Mouse (Mus musculus) hindbrain, embryonic 14.5 days (tissue): ENCODE data around the gene Tmem151b. TPM values are rescaled to one million over a fixed set of nuclear protein-coding genes. Genes with fewer than 3 reads are reported as not detected.

Experiments used
- ATAC-seq: fragments of 200-750 bp; cut with Nextera tagmentation; 2 replicates; pipeline ENCODE4 v1.8.0; 2017; ENCODE audit warnings: moderate number of reproducible peaks, mild to moderate bottlenecking, moderate TSS enrichment, moderate library complexity; ENCODE audit not compliant: low FRiP score
- DNase-seq: peaks from one replicate; pipeline ENCODE4 v3.0.0-alpha.2; 2015; ENCODE audit warnings: low spot score
- H3K27ac ChIP-seq: fragments of 300-500 bp; sonication (generic); 2 replicates; pipeline ENCODE4 v1.5.1; 2014; ENCODE audit warnings: mild to moderate bottlenecking, moderate library complexity
- H3K27me3 ChIP-seq: fragments of 300-500 bp; sonication (generic); 2 replicates; pipeline ENCODE4 v1.6.1; 2014; ENCODE audit warnings: mild to moderate bottlenecking, low read length, mixed read lengths; ENCODE audit not compliant: control insufficient read depth, insufficient read depth
- H3K36me3 ChIP-seq: fragments of 300-500 bp; sonication (generic); replicated peaks from 2 replicates; pipeline ENCODE4 v1.6.1; 2014; ENCODE audit not compliant: control insufficient read depth, insufficient read depth
- H3K4me1 ChIP-seq: fragments of 300-500 bp; sonication (generic); replicated peaks from 2 replicates; pipeline ENCODE4 v1.6.1; 2014; ENCODE audit warnings: antibody characterized with exemption, low read length, mixed read lengths; ENCODE audit not compliant: control insufficient read depth, insufficient read depth
- H3K4me2 ChIP-seq: fragments of 300-500 bp; sonication (generic); replicated peaks from 2 replicates; pipeline ENCODE4 v1.6.1; 2014; ENCODE audit warnings: mild to moderate bottlenecking, moderate library complexity
- H3K4me3 ChIP-seq: fragments of 300-500 bp; sonication (generic); replicated peaks from 2 replicates; pipeline ENCODE4 v1.5.1; 2014; ENCODE audit warnings: mild to moderate bottlenecking, low read length
- H3K9ac ChIP-seq: fragments of 300-500 bp; sonication (generic); 2 replicates; pipeline ENCODE4 v1.6.1; 2014
- H3K9me3 ChIP-seq: fragments of 300-500 bp; sonication (generic); 2 replicates; pipeline ENCODE4 v1.6.1; 2016; ENCODE audit warnings: low read length; ENCODE audit not compliant: control insufficient read depth
- WGBS: fragments of 180-500 bp; shearing (Covaris S2); extraction: QIAGEN DNeasy Blood & Tissue Kit; methylation state at CpG from one replicate; pipeline ENCODE4 v1.1.7; 2014; 5-methylcytosine and 5-hydroxymethylcytosine counted together
- polyA plus RNA-seq: library from polyadenylated mRNA; unstranded; fragments of >200 nt; fragmentation: Nextera tagmentation; extraction: Ambion mirVana; gene quantifications from 2 replicates; pipeline ENCODE4 v1.2.1, GENCODE M21; 2014

Tmem151b gene
- polyA plus RNA-seq, 1 experiment from 2014 or later, result 16.8 TPM

DNA sequence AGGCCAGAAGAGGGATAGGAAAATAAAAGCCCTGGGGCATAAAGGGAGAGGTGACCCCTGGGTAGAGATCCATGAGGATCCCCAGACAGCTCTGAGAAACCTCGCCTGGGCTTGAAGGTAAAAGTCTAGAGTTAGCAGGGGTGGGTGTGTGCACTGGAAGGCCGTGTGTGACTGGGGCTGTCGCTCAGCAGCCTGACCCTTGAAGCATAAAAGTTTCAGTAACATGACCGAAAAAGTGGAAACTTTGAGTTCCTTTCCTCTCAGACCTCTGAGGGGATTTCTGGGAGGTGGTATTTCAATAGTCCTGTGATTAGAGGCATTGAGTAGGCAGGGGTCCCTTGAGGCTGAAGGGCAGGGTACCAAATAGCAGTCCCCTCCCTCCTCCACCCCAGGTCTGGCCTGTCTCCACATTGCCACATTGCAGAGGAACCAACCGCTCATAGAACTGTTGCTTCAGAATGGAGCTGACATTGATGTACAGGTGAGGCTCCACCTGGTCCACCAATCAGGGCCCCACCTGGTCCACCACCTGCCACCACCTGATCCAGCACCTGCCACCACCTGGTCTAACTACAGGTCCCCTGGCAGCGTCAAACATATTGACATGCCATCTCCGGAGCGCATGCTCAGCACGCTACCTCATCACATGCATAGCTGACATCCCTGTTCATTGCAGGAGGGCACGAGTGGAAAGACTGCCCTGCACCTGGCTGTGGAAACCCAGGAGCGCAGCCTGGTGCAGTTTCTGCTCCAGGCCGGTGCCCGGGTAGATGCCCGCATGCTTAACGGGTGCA, 10.5 kb upstream of the Tmem151b start:
- Histone ChIP-seq H3K36me3 (no peaks in the 10 kb centered on the region), H3K4me2 (no peak overlapping the region), H3K4me1 (peaks cover 10% of the 10 kb centered on the region), H3K27me3 (no peaks in the 10 kb centered on the region), H3K9ac (no peak overlapping the region), H3K4me3 (no peak overlapping the region), H3K9me3 (no peaks in the 10 kb centered on the region), H3K27ac (no peak overlapping the region)
- ATAC-seq (no peak), DNase-seq (no peak)
- WGBS, result 86% methylated on average over 15 of the region's 15 CpGs

DNA sequence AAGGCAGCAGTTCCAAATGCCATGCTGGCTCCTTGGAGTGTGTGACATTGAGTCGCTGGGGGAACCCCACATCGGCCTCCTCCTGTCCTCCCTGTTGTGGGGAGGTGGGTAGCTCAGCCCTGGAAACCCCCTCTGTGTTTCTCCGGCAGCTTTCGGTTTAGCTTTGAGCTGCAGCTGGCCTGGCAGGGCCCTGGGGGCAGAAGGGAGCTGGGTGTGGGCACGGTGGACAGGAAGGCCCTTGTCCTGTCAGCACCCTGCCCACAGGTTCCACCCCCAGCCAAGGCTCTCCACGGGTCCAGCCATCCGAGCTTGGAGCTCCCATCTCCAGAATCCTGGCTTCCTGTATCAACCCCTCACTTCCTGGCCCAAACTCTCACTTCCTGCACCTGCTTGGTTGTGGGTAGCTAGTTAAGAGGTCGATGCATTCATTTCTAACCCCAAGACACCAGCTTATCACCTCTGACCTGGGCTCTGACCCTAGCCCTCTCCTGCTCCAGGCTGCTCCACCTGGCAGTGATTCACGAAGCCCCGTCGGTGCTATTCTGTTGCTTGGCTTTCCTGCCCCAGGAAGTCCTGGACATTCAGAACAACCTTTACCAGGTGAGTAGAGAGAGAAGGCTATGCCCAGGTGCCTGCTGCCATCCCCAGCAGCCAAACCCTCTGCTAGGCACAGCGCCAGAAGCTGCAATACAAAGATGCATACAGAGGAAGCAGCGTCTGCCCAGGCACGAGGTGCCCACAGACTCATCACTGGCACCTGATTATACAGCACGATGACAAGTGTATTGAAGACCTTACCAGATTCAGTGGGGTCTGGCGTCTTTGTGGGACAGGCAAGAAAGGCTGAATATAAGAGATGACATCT, 8.8 kb upstream of the Tmem151b start:
- no peaks in the 10 kb centered on the region for H3K36me3 ChIP-seq
- peaks cover 4% of the 10 kb centered on the region for H3K4me1 ChIP-seq
- 74% methylated on average over 16 of the region's 16 CpGs for WGBS
- H3K27me3 ChIP-seq, result no peaks in the 10 kb centered on the region
- no peak overlapping the region for H3K4me2 ChIP-seq
- H3K27ac ChIP-seq, result no peak overlapping the region
- no peak overlapping the region for H3K4me3 ChIP-seq
- no peak for ATAC-seq
- no peaks in the 10 kb centered on the region for H3K9me3 ChIP-seq
- no peak for DNase-seq
- no peak overlapping the region for H3K9ac ChIP-seq

DNA sequence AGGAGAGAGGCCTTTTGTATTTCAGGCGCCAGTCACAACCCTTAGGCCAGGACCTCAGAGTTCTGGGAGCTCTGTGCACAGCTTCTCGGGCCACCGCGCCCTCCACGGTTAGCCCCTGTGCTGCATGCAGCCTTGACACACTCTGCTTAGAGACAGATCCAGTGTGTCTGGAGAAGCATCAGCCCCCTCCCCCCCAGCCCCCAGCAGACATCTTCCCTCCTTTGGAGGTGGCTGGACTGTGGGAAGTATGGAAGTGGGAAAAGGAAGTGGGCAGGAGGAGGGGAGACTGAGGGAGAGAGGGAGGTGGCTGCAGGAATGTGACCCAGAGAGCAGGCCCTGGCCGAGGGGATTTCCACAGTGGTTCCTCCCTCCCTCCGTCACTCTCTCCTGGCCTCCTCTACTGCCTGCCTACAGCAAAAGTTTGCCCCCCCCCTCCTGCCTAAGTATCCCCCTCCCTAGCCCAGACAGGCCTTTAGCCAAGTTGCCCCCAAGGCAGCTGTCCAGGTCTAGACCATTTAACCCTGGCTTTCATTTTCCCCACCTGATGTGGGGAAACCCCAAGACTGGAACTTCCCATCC, 7.9 kb upstream of the Tmem151b start:
- Histone ChIP-seq H3K27me3 (no peaks in the 10 kb centered on the region), H3K9me3 (no peaks in the 10 kb centered on the region), H3K36me3 (no peaks in the 10 kb centered on the region), H3K27ac (no peak overlapping the region), H3K4me1 (peaks cover 4% of the 10 kb centered on the region), H3K9ac (no peak overlapping the region), H3K4me2 (no peak overlapping the region), H3K4me3 (no peak overlapping the region)
- WGBS, result 72% methylated on average over 7 of the region's 7 CpGs
- ATAC-seq (no peak), DNase-seq (no peak)

DNA sequence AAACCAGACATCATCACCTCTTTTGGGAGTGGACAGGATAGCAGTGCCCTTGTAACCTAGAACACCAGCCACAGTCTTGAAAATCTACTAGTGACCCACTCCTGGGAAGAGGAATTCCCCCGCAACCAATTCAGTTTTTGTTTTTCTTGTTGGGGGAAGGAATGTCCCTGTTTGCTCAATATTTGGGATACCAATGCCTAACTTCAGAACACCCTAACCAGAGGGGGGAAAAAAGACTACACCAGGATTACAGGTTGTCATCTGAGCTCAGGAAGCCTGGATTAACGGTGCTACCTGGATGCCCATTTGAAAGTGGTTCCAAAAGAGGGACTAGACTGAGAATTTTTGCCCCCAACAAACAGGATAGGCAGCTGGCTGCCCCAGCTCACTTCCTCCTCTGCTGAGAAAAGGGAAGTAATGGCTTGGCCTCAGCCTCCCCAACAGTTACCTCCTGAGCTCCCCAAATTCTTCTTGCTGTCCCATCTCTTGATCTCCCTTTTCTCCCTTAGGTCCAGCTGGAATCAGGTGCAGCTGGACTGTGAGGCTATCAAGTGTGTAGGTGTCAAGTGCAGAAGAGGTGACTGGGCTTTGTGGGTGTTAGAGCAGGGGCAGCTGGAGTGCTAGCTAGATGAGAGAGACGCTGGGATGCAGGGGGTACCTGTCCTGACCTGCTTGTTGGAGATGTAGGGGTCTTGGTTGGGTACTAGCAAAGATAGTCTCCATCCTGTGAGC, 7.2 kb upstream of the Tmem151b start:
- H3K27ac ChIP-seq, result no peak overlapping the region
- DNase-seq (no peak), ATAC-seq (no peak)
- no peak overlapping the region for H3K9ac ChIP-seq
- peak overlapping the region; percentile 95 for H3K4me2 ChIP-seq
- WGBS, result 80% methylated on average over 3 of the region's 3 CpGs
- peak overlapping the region; percentile 54; the same call in 1 of the 2 replicates for H3K4me3 ChIP-seq
- no peaks in the 10 kb centered on the region for H3K27me3 ChIP-seq
- H3K9me3 ChIP-seq, result no peaks in the 10 kb centered on the region
- peaks cover 7% of the 10 kb centered on the region for H3K4me1 ChIP-seq
- no peaks in the 10 kb centered on the region for H3K36me3 ChIP-seq

DNA sequence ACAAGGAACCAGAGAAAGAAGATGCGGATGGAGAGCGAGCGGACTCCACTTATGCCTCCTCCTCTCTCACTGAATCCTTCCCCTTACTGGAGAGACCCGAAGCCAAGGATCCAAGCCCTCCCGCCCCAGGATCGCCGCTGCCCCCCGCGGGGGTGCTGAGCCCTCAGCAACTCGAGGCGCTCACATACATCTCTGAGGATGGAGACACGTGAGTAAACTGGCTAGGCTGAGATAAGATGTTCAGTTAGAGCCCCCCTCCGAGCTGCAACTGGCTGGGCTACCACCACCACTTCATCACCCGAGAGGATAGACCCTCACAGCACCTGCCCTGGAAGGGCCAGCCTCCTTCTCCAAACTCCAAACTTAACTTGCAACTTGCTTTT, 6.6 kb upstream of the Tmem151b start:
- 3% methylated on average over 14 of the region's 14 CpGs for WGBS
- H3K4me1 ChIP-seq, result peaks cover 7% of the 10 kb centered on the region
- H3K4me3 ChIP-seq, result peak overlapping the region; percentile 54
- no peaks in the 10 kb centered on the region for H3K36me3 ChIP-seq
- H3K27me3 ChIP-seq, result no peaks in the 10 kb centered on the region
- no peaks in the 10 kb centered on the region for H3K9me3 ChIP-seq
- H3K27ac ChIP-seq, result no peak overlapping the region
- peak overlapping the region; percentile 78 for H3K9ac ChIP-seq
- no peak for DNase-seq
- H3K4me2 ChIP-seq, result peak overlapping the region; percentile 95
- ATAC-seq, result no peak

- Histone ChIP-seq H3K9ac (peak within 1 kb of the TSS; percentile 78), H3K27ac (no peak within 1 kb of the TSS), H3K4me1 (peaks cover 7% of the 10 kb centered on the region), H3K4me2 (peak within 1 kb of the TSS; percentile 95), H3K4me3 (peak within 1 kb of the TSS; percentile 54), H3K9me3 (no peaks in the 10 kb centered on the region), H3K27me3 (no peaks in the 10 kb centered on the region), H3K36me3 (no peaks in the 10 kb centered on the region)
- ATAC-seq, result peak; percentile 63
- under 1% methylated on average over 45 of the region's 45 CpGs for WGBS
- peak; percentile 84 for DNase-seq
Measured at GRCm38 (mm10) chr17:45555452-45556106, 6.1 kb upstream of the Tmem151b start, which contains the start of gene Nfkbie. Gene Nfkbie (plus strand): TSS chr17:45555703.

GRCm38 (mm10) chr17:45554420-45554819, 4.9 kb upstream of the Tmem151b start:
- Histone ChIP-seq H3K4me1 (peaks cover 11% of the 10 kb centered on the region), H3K27ac (no peak overlapping the region), H3K4me3 (no peak overlapping the region), H3K4me2 (no peak overlapping the region), H3K27me3 (no peaks in the 10 kb centered on the region), H3K9me3 (no peaks in the 10 kb centered on the region), H3K36me3 (no peaks in the 10 kb centered on the region), H3K9ac (no peak overlapping the region)
- 48% methylated on average over 1 of the region's 1 CpGs for WGBS
- DNase-seq (no peak), ATAC-seq (no peak)

DNA sequence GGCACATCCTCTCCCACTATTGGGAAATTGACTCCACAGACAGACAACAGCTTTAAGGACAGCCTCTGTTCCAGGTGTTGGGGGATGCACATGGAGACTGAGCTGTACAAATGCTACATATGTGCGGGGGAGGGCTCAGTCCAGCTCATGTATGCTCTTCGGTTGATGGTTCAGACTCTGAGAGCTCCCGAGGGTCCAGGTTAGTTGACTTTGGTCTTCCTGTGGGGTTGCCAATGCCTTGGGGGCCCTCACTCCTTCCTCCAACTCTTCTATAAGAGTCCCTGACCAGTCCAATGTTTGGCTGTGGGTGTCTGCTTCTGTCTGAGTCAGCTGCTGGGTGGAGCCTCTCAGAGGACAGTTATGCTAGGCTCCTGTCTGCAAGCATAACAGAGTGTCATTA, 3.6 kb upstream of the Tmem151b start:
- peaks cover 16% of the 10 kb centered on the region for H3K4me1 ChIP-seq
- ATAC-seq, result no peak
- H3K4me3 ChIP-seq, result no peak overlapping the region
- no peak overlapping the region for H3K4me2 ChIP-seq
- H3K36me3 ChIP-seq, result no peaks in the 10 kb centered on the region
- no peak for DNase-seq
- WGBS, result 85% methylated on average over 3 of the region's 3 CpGs
- H3K27ac ChIP-seq, result no peak overlapping the region
- H3K9me3 ChIP-seq, result no peaks in the 10 kb centered on the region
- H3K9ac ChIP-seq, result no peak overlapping the region
- no peaks in the 10 kb centered on the region for H3K27me3 ChIP-seq
